Mouse (Mus musculus) embryonic fibroblast, embryonic 13.5 days (primary cell): ENCODE results near the gene Gm9817.

Source experiments
- CTCF ChIP-seq: IDR thresholded peaks from 2 replicates; pipeline ENCODE4 v1.5.1; 2011; ENCODE audit warnings: mild to moderate bottlenecking, control low read depth, low read length, moderate library complexity, borderline replicate concordance; ENCODE audit not compliant: insufficient read depth
- POLR2A ChIP-seq: IDR thresholded peaks from 2 replicates; pipeline ENCODE4 v1.6.1; 2011; ENCODE audit warnings: low read depth, mild to moderate bottlenecking, control low read depth, low read length, moderate library complexity

DNA sequence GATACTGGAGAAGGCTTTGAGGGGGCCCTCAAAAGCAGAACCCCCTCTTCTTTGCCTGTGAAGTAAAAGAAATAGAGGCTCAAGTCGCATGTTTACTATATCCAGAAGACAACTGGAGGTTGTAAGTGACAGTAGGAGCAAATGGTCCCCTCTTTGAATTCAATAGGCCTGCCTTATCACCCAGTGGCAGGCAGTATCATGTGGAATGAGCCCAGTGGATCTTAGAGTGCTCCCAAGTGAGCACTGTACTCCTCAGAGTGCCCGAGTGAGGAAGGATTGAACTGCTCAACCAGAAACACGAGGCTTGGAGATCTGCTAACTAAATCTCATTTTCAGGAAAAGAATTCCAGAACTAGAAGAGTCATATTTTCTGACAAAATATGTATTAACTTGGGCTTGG lies 40.3 kb downstream of the Gm9817 start:
- TF ChIP-seq CTCF, result no peak
- TF ChIP-seq POLR2A, result no peak
